Mouse (Mus musculus): Measurements from ENCODE around the gene Cacng8.

DNA sequence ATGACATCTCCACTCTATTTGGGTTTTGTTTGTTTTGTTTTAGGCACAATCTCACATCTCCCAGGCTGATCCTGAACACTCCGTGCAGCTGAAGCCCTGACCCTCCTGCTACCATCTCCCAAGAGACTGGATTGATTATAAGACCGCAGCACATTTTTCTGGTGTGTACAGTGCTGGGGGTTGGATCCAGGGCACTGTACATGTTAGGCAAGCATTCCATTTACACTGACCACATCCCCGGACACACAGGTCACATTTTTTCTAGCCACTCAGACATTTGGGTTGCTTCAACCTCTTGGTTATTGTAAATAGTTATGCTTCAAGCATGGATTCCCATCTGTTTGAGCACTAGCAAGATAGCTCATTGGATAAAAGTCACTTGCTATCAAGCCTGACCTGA, 56.1 kb downstream of the Cacng8 start:
- TF ChIP-seq CTCF (conservative IDR thresholded peaks at IDR 0.05; ENCODE audit: insufficient read depth, insufficient read length, low read depth, low read length) (no peak), POLR2A (IDR thresholded peaks at IDR 0.05; ENCODE audit: low read depth, low read length) (no peak)
